Mouse (Mus musculus) gastrocnemius, postnatal 10 days (tissue): ENCODE measurements around the gene Grb14. TPM values are rescaled to one million over a fixed set of nuclear protein-coding genes. Genes with fewer than 3 reads are reported as not detected.

Source experiments
- DNase-seq: peaks from one replicate; pipeline ENCODE4 v3.0.0; 2021; ENCODE audit warnings: mixed read lengths
- total RNA-seq, 2 experiments: library from RNA; stranded (reverse); gene quantifications; 2 replicates each; pipeline ENCODE4 v1.2.3; 2021

Gene Grb14
- total RNA-seq, 2 experiments from 2014 or later = 13.6 to 18.7 TPM

DNA sequence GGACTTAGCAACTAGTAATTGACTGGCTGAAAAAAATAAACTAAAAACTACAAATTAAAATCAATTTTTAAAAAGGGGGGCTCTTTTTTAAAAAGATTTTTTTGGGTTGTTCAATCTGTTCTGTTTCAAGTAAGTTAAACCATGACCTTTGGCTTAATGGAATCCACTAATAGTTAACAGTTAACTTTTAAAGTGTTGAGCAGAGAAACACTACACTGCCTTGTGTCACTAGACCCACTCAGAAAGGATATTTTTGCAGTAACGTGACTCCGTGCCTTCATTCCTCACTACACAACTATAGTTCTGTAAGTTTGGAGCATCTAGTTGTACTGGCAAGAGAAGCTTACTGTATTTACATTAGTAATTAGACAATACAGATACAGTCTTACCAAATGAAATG lies 50.2 kb downstream of the Grb14 start:
- no peak for DNase-seq

DNA sequence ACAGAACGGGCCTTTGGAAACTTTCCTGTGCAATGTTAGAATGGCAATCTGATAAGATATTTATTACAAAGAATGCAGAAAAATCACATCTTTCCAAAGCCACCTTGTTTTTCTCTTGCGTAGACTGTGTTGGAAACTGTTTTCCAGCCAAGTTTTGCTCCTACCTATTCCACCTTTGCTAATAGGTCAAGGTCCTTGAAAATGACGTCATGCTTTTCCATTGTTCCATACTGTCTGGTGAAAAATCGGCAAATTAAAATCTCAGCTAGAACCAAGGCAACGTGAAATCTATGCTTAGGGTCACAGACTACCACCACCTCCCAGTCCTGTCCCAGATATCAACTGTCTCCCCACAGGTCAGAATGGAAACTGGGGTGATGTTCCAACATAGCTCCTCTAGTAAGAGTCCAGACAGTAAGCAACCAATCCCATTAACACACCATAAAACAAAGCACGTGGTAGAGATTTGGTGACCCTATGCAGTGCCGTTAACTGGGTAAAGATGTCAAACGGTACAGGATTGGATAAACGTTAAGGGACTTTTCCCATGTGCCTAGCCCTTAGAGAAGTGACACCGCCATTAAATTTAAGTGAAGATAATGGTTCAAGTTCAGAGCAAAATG lies 50.9 kb downstream of the Grb14 start:
- DNase-seq = no peak

DNA sequence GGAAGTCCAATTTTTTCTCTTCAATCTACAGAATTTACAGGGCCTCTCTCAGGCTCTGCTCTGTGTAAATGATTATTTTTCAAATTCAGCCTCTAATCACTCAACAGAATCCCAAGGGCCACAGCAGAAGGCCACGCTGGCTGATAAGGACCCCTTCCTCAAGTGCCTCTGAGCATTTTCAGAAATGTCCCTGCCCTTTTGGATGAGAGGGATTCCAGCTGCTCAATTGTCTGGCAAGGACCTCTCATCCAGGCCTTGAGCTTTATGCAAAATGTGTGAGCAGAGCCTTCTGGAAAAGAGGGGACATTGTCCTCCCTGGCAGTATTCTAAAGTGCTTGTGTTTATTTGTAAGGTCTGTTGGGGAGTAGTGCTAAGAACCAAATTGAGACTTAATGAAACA lies 51.7 kb downstream of the Grb14 start:
- no peak for DNase-seq

- DNase-seq = no peak
Measured at GRCm38 (mm10) chr2:64971828-64972227, 53.0 kb downstream of the Grb14 start.

DNA sequence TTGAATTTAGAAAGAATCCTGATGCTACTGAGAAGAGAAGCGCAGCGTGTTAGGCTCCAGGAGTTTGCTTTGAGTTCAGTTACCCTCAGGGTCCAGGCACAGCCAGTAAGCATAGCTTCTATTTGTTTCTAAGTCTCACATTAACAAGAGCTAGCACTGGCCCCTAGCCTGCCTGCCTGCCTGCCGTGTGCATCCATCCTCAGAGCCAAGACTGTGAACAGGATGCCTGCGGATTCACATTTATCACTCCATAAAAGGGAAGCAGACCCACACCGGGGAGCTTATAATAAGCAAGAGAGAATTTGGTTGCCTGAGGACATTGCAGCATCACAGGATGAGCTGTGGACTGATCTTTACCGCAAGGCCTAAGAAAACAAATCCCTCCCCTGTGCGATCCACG lies 53.8 kb downstream of the Grb14 start:
- DNase-seq = no peak

DNA sequence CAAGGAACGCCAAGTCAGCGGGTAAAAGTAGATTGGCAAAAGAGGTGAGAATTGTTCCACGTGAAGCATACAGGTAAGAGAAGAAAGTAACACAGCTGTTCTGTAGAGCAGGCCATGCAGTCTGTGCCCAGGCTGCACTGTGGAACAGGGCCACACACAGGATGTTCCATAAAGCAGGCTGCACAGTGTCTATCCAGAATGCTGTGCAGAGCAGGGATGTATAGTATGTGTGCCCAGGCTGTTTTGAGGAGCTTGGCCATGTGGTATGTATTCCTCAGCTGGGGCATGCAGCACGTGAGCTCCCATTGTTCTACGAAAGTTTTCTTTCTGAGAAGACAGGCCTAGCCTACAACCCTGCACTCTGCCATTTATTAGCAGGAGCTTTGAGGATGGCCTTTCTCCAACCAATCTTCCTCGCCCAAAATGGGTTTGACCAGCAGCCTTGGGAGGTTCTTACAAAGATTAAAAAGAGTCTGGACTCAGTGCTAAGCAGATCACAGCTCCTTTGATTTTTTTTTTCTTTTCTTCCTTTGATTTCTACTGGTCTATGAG lies 57.8 kb downstream of the Grb14 start:
- DNase-seq = no peak

GRCm38 (mm10) chr2:64966323-64966722 lies 58.5 kb downstream of the Grb14 start:
- peak; percentile 21 for DNase-seq

GRCm38 (mm10) chr2:64965227-64965864 lies 59.4 kb downstream of the Grb14 start:
- DNase-seq = peak; percentile 19

GRCm38 (mm10) chr2:64962196-64962595 lies 62.6 kb downstream of the Grb14 start:
- DNase-seq = no peak

- no peak for DNase-seq
Measured at GRCm38 (mm10) chr2:64961381-64961780, 63.4 kb downstream of the Grb14 start.

GRCm38 (mm10) chr2:64959657-64960056 lies 65.1 kb downstream of the Grb14 start:
- no peak for DNase-seq

DNA sequence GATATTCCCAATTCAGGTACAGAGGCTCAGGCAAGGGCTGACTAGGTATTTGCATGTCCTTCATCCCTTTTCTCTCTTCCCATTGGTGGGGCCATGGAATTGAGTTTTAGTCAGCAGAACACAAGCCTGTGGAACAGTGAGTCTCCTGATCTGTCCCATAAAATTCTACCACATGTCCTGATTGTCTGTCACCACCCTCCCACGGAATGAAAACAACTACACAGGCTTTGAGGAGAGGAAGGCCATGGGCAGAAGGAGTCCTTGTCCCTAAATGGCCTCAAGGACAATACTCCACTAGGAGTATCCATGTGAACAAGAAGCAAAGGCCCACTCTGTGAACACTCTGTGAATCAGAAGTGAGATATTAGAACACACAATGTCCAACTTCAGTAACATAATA lies 69.3 kb downstream of the Grb14 start:
- no peak for DNase-seq

- no peak for DNase-seq
Measured at GRCm38 (mm10) chr2:64949210-64949609, 75.6 kb downstream of the Grb14 start.

DNA sequence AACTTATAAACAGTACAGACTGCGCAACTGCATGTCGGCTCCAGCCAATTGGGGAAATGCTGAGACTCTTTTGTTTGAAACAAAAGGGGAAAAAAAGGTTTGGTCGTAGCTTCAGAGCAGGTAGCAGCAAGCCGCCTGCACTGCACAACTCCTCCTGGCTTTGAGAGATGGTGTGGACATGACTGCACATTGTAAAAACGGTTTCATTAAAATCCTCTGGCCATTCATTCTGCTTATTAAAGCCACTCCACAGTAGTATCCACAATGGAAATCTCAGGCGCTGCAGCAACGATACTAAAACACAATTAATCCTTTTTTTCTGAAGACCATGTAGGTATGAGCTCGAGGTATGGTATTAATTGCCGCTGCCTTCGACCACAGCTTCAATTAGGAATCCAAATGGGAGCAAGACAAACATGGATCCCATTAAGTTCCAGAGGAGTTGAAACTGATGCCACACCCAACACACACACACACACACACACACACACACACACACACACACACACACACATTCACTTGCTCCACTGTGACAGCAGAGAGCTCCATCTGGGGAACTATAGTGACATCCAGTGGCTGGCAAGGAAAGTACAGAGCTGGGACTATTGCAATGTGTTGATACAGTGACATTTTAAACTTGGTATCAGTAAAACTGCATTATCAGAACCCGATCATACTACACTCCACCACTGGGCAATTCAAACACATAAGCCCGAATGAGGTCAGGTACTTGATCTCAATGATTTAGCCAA lies 76.2 kb downstream of the Grb14 start:
- DNase-seq = peak; percentile 22

- DNase-seq = no peak
Measured at GRCm38 (mm10) chr2:64947484-64947883, 77.3 kb downstream of the Grb14 start.

DNA sequence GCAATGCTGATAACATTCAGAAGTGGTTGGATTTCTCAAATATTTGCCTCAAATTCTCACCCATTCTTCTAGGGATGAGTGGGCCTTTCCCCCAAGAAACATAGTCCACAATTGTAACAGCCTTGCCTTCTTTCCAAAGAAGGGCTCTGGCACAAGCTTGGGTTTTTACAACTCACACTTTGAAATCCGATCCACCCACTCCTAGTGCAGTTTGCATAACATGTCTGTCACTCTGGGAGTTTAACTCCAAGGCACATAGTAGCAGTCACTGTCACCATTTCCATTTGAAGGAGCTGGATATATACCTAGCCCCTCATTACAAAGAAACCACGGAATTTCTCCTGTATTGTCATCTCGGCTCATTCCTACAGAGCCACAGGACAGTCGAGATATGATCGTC lies 103.9 kb downstream of the Grb14 start:
- DNase-seq = no peak

DNA sequence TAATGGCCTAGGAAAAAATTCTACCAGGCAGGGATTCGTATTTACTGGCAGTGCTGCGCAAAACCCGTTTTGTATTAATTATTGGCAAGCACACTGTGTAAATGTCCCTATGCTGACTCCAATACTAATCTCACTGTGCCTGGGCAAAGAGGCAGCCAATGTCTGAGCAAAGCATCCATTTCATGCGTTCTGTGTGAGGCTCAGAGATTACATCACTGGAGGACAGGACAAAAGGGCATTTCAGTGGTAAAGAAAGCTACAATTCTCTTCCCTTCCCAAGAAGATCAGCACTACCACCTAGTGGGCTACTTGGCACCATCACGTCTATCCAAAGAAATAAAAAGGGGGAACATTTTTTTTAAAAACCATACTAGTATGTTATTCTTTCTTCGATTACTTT lies 109.3 kb downstream of the Grb14 start:
- DNase-seq = no peak

DNA sequence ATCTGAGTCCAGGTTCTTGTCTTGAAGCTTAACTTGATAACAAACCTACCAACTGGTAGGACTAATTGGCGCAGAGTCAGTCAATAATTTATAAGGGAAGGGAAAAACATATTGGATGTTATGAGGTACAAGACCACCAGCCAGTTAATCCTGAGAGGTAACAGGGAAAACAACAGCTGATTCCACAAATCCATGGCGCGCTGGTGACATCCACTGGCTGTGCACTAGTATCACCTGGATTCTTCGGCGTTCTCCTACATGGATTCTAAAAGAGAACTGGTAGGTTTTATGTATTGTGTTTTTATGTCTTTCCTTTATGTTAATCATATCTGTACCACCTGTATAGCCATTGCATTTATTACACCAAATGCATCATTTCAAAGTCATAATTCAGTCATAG lies 119.9 kb downstream of the Grb14 start:
- DNase-seq = no peak

DNA sequence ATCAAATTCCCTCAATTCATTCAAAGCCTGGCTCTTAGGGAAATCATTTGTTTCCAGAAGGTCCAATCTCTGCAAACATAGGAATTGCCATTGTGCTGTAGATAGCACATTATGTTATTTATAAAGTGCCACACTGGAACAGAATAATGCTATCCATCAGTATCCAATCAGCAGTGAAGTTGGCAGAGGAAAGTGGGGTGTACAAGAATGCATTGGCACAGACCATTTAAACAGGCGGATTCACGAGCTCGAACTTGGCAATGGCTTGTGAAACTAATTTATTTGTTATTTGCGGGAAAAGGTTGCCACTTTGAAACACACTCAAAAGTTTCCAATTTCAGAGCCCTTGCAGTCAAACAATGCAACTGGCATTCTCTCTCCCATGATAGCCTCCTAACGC lies 126.9 kb downstream of the Grb14 start:
- no peak for DNase-seq

- no peak for DNase-seq
Measured at GRCm38 (mm10) chr2:64893233-64893632, 131.6 kb downstream of the Grb14 start.

DNA sequence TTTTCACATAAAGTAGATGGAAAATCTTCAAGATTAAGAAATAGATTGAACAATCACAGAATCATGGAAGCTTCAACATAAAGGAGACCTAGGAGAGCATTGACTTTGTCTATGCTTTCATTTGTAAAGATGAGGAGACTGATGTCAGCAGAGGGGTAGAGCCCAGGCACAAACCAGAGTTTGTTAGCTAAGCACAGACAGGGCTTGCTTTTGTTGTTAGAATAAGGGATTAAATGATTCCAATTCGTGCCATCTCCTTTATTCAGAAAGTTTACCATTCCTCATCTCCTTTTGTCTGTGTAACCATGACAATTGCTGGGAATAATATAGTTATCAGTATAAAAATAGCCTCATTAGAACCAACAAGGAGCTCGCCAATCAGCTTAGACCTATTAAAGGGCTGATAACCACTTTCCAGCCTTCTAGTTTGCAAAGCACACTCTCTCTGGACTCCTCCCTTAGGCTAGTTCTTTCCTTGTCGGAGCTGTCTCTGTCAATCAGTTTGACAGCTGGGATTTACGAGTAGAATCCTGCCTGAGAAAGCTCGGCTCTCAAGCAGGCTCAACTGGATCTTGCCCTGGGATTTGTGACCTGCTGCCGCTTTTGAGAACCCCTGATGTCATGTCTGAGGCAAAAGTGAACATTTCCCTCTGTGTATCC lies 137.6 kb downstream of the Grb14 start:
- no peak for DNase-seq

DNA sequence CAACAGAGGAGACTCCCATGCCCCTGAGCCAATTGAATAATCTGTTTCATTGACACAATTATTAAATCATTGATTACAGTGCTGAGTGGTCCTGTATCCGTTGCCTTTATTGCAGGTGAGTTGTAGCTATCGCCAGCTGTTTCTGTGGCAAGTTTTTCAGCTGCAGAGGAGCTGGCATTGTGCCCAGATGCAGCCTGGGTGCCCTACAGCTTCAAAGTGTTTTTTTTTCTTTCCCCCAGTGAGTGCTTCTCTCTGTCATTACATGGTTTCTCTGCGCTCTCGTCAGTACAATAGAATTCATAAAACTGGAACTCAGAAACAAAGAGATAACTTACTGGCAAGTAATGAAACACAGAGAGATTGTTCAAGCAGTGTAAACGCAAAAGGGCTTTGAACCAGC lies 139.1 kb downstream of the Grb14 start:
- DNase-seq = peak; percentile 5

- DNase-seq = no peak
Measured at GRCm38 (mm10) chr2:64878275-64878674, 146.5 kb downstream of the Grb14 start.
